Mouse (Mus musculus) bone marrow, adult 2 months (tissue): Measurements from ENCODE around the gene Tmem158. TPM values are rescaled to one million over a fixed set of nuclear protein-coding genes. Genes with fewer than 3 reads are reported as not detected.

ENCODE experiments used
- H3K27ac ChIP-seq: fragments of 200-500 bp; 2 replicates; pipeline ENCODE4 v1.5.1; 2012; ENCODE audit warnings: low read depth, mild to moderate bottlenecking, control low read depth, inconsistent platforms, low read length; ENCODE audit not compliant: control insufficient read depth, poor library complexity, insufficient read depth
- H3K4me1 ChIP-seq: fragments of 200-500 bp; 2 replicates; pipeline ENCODE4 v1.6.1; 2011; ENCODE audit warnings: low read length; ENCODE audit not compliant: control insufficient read depth, insufficient read depth
- H3K4me3 ChIP-seq: fragments of 200-500 bp; replicated peaks from 2 replicates; pipeline ENCODE3; 2011; ENCODE audit warnings: mild to moderate bottlenecking, low read depth, low read length, control low read depth; ENCODE audit not compliant: control insufficient read depth
- CTCF ChIP-seq: fragments of 200-500 bp; IDR thresholded peaks from 2 replicates; pipeline ENCODE4 v1.5.1; 2011; ENCODE audit warnings: low read length, control low read depth; ENCODE audit not compliant: control insufficient read depth, insufficient read depth
- POLR2A ChIP-seq: fragments of 200-500 bp; IDR thresholded peaks from 2 replicates; pipeline ENCODE4 v1.6.1; 2011; ENCODE audit warnings: low read depth, mild to moderate bottlenecking, control low read depth, low read length, borderline replicate concordance; ENCODE audit not compliant: control insufficient read depth
- WGBS: fragments of 180-500 bp; shearing (Covaris S2); methylation state at CpG from one replicate; pipeline ENCODE4 v1.1.7; 2018; 5-methylcytosine and 5-hydroxymethylcytosine counted together
- polyA plus RNA-seq: library from polyadenylated mRNA; stranded (reverse); fragments of >200 nt; gene quantifications from 2 replicates; pipeline ENCODE4 v1.2.4, GENCODE M21; 2011; ENCODE audit warnings: low replicate concordance; ENCODE audit not compliant: missing spikeins, insufficient read depth, insufficient read length

Gene Tmem158
- polyA plus RNA-seq, 1 experiment: 6.2 TPM

DNA sequence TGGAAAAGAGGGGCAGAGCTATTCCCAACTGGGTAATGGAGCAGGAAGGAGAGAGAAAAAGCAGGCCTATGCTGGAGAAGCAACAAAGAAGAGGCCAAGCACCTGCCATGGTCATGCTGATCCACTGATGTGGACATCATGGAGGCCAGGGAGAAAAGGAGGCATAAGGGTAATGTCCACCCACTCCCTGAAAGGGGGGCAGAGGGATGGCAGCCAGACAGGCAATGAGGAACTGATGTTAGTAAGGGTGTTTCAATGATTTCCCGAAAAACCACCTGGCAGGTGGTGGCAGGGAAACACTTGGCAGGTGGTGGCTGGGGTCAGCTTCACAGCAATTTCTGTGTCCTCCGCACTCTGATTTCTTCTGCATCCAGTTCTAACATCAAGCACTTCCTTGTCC is 19.8 kb downstream of the Tmem158 start:
- no peak overlapping the region for H3K4me3 ChIP-seq
- TF ChIP-seq POLR2A (no peak), CTCF (no peak)
- no peaks in the 10 kb centered on the region; the same call in 1 of the 2 replicates for H3K4me1 ChIP-seq
- H3K27ac ChIP-seq: no peak overlapping the region
- WGBS: 68% methylated on average over 2 of the region's 2 CpGs

DNA sequence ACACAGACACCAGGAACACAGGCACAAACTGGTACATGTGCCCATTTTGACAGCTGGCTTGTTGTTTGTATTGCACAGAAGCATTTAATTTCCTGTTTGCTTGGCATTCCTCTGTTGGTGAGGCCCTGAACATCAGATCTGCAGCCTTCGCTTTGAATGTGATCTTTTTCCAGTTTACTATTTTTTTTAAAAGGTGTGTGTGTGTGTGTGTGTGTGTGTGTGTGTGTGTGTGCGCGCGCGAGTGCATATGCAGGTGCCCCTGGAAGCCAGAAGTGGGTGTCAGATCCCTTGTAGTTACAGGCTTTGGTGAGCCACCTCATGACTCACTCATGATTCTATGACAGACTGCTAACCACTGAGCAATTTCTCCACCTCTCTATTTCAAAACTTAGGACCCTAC is 20.3 kb downstream of the Tmem158 start:
- Histone ChIP-seq H3K4me1 (no peaks in the 10 kb centered on the region; the same call in 1 of the 2 replicates), H3K4me3 (no peak overlapping the region), H3K27ac (no peak overlapping the region)
- TF ChIP-seq CTCF (no peak), POLR2A (no peak)
- 93% methylated on average over 5 of the region's 5 CpGs for WGBS

DNA sequence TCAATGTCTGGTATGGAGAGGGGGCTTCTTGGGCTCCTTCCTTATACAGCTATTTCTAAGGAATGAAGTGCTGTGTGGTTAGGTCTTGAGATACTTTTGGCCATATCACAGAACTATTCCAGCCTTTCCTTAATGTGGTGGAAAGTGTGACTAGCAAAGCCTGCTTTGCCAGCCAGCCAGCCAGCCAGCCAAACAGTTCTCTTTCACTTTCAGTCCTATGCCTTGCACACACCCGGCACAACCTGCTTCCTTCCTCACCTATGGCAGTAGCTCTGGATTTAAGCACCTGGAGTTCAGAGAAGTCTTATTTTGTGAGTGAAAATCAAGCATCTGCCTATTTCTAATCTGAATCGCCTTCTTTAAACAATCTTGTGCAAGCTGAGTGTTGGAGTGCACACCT is 20.9 kb downstream of the Tmem158 start:
- no peak overlapping the region for H3K27ac ChIP-seq
- WGBS: 38% methylated on average over 2 of the region's 2 CpGs
- no peak overlapping the region for H3K4me3 ChIP-seq
- H3K4me1 ChIP-seq: no peaks in the 10 kb centered on the region; the same call in 1 of the 2 replicates
- TF ChIP-seq POLR2A: no peak
- no peak for TF ChIP-seq CTCF

DNA sequence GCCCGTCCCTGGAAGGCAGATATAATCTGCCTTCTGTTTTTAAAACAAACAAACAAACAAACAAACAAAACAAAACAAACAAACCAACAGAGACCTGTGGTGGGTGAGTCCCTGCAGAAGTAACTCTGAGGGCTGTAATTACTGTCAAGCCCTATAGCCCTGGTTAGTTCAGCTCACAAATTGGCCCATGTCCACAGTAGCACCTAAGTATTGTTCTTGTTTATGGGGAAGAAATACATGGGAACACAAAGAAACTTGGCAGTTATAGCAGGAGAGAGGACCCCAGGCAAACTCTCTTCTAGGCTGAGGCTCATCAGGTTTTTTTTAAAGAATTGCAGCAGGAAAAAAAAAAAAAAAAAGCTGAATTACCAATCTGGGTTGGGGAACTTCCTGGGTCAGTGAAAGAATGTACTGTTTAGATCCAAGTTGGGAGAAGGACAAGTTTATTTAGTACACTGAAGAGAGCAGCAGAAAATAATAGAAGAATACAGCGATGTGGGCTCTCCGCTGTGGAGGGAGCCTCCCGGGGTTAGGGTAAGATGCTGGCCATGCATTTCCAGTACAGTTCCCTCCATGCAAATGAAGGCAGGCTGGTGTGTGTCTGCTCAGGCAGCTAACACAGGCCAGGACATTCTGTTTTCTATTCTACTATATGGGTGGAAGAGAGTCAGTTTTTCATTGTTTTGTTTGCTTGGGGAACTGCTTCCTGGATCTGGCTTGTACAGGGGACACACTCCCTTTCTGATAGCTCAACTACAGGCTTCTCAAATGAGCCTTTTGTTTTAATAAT is 22.1 kb downstream of the Tmem158 start:
- Histone ChIP-seq H3K4me1 (no peaks in the 10 kb centered on the region; the same call in 1 of the 2 replicates), H3K4me3 (no peak overlapping the region), H3K27ac (no peak overlapping the region)
- 80% methylated on average over 4 of the region's 4 CpGs for WGBS
- TF ChIP-seq CTCF: no peak

DNA sequence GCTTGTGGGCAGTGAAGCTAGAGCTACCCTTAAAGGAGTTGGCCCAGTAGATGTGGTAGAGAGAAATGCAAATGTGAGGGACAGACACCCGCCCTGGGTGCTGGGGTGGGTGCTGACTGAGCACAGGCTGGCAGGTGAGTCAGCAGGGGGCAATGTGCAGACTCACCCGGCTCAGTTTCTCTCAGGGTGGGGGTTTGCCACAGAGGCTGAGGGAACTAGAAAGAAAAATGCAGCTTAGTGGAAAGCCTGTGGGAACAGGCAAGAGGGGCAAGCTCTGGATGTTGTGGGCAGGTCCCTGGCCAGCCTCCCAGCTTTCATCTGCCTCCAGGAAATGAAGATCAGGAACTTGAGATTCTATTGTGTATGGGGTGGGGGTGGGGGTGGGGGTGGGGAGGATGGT is 22.8 kb downstream of the Tmem158 start:
- no peak for TF ChIP-seq CTCF
- TF ChIP-seq POLR2A: no peak
- H3K27ac ChIP-seq: no peak overlapping the region
- H3K4me3 ChIP-seq: no peak overlapping the region
- WGBS: 15% methylated on average over 2 of the region's 2 CpGs
- no peaks in the 10 kb centered on the region; the same call in 1 of the 2 replicates for H3K4me1 ChIP-seq

- no peak for TF ChIP-seq POLR2A
- TF ChIP-seq CTCF: no peak
- no peak overlapping the region for H3K27ac ChIP-seq
- H3K4me1 ChIP-seq: no peaks in the 10 kb centered on the region; the same call in 1 of the 2 replicates
- 37% methylated on average over 3 of the region's 3 CpGs for WGBS
- no peak overlapping the region for H3K4me3 ChIP-seq
Observed at GRCm38 (mm10) chr9:123235621-123236020, 24.9 kb downstream of the Tmem158 start.

- no peak overlapping the region for H3K27ac ChIP-seq
- no peaks in the 10 kb centered on the region for H3K4me1 ChIP-seq
- no peak for TF ChIP-seq CTCF
- TF ChIP-seq POLR2A: no peak
- WGBS: 71% methylated on average over 4 of the region's 4 CpGs
- no peak overlapping the region for H3K4me3 ChIP-seq
Observed at GRCm38 (mm10) chr9:123229826-123230225, 30.7 kb downstream of the Tmem158 start.

GRCm38 (mm10) chr9:123228671-123229070 is 31.9 kb downstream of the Tmem158 start:
- H3K27ac ChIP-seq: no peak overlapping the region
- no peaks in the 10 kb centered on the region for H3K4me1 ChIP-seq
- no peak overlapping the region for H3K4me3 ChIP-seq
- no peak for TF ChIP-seq POLR2A
- TF ChIP-seq CTCF: no peak
